Mouse (Mus musculus): Measurements from ENCODE around the gene Arhgap4.

Gene Arhgap4

GRCm38 (mm10) chrX:73914827-73915703 is 6.6 kb downstream of the Arhgap4 start:
- peak; percentile 84 to 93 for DNase-seq

GRCm38 (mm10) chrX:73911588-73911987 is 10.1 kb downstream of the Arhgap4 start:
- peak; percentile 68 to 85 for DNase-seq

DNA sequence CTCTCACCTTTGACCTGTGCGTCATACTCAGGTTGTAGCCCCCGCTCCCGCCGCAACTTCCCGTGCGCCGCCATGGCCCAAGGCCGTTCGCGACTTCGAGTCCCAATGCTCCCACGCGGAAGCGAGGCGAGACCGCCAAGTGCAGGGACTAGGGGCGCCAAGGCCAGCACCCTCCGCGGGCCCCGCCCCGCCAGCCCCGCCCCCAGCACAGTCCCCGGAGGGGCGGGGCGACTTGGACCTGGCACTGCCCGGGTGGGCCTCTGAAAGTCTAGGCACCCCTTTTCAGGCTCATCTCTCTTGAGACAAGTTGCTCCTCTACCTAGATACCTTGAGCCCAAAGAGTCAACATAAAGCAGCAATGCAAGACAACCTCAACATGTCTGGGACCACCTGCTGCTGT is 10.5 kb downstream of the Arhgap4 start:
- DNase-seq, result peak; percentile 78 to 88

DNA sequence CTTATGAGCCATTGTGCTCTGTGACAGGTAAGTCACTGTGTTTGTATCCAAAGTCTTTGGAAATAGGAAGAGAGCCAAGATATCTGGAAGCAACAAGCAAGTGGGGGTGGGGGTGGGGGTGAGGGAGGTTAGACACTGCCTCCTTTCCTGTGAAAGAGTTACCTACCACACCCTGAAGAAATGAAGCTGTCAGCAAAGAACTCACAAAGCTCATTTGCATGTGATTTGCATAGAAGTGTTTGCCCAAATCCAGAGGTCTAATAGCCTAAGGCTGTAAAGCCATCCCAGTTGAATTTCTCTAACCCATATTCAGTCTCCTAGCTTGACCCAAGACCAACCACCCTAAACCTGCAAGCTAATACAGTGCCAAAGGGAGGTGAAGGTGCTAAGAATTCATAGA is 11.2 kb downstream of the Arhgap4 start:
- no peak for DNase-seq

DNA sequence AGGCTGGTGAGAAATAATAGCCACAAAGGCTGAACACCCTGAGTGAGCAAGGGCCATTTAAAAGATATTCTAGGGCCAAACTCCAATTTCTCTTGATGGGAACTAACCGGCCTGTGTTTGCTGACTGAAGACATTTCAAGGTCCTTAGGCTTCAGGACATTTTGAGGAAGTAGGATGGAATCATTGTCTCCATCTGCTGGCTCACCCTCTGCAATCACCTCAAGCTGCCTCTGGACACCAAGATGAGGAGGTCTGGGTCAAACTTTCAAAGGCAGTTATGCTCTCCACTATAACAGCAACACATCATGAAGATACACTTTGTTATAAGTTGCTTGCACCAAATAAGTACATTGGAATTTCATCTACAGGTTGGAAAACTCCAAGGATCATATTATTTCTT is 11.6 kb downstream of the Arhgap4 start:
- DNase-seq, result no peak

DNA sequence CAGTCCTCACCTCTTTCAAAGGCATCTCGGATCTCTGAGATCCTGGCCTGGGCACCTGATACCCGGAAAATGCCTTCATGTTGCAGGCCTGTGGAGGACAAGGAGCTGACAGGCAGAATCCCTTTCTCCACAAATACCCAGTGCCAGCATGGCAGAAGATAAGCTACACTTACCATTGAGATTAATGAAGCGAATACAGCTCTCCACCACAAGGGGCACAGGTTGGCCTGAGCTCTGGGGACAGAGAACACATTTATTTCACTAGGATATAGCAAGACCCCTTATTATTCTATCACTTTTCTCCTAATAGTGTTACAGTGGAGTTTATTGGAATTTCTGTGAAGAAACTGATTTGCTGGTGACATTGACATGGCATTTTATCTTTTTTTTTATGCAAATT is 23.7 kb downstream of the Arhgap4 start:
- no peak for DNase-seq

GRCm38 (mm10) chrX:73895719-73896118 is 26.0 kb downstream of the Arhgap4 start, which contains the start of gene L1cam:
TSS of gene L1cam (minus strand) at chrX:73896105.
- peak; percentile 60 to 64 for DNase-seq

GRCm38 (mm10) chrX:73892833-73893232 is 28.8 kb downstream of the Arhgap4 start:
- DNase-seq, result no peak

DNA sequence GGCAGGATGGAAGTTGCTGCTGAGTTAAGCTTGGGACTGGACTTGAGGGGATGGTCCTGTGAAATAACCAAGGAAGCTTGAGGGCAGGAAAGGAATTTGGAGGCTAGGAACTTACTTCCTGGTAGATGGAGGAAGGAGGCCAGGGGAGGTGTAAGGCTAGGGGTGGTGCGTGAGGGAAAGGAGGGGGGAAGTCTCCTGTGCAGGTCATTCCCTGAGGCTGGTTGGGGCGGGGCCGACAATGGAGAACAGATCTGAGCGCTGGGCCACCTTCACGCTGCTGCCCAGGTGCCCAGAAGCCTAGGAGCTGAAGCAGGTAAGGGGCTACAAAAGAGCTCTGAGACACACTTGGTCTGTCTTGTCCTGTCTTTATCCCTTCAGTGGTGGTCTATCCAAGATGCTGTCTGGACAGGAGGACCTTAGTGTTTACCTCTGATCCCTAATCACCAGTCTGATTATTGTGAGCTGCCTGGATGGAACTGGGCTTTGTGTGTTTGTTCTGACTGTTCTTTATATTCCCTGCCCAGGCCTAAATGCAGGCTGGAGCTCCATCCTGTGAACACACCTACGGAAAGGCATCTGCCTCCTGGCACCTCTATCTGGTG is 30.0 kb downstream of the Arhgap4 start, which contains the start of gene Avpr2:
TSS of gene Avpr2 (plus strand) at position 552 of the 602 bp plus-strand sequence.
- DNase-seq, result no peak

GRCm38 (mm10) chrX:73881463-73881862 is 40.2 kb downstream of the Arhgap4 start:
- no peak for DNase-seq

DNA sequence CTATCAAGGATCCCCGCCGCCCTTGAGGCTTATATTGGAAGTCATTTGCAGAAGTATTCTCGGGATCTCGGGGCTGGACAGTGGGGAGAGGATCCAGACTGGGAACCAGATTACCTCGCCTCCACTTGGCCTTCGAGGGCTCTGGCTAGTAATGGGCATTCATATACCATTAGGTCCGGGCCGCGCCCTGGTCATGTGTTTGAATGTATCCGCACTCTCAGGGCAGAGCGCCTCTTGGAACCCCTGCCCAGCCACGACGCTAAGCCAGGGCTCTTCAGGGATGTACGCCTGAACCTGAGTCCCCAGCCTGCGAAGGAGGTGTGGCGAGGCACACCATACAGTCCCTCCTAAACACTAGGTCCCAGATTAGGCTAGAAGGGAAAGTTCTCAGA is 40.6 kb downstream of the Arhgap4 start:
- DNase-seq, result no peak

DNA sequence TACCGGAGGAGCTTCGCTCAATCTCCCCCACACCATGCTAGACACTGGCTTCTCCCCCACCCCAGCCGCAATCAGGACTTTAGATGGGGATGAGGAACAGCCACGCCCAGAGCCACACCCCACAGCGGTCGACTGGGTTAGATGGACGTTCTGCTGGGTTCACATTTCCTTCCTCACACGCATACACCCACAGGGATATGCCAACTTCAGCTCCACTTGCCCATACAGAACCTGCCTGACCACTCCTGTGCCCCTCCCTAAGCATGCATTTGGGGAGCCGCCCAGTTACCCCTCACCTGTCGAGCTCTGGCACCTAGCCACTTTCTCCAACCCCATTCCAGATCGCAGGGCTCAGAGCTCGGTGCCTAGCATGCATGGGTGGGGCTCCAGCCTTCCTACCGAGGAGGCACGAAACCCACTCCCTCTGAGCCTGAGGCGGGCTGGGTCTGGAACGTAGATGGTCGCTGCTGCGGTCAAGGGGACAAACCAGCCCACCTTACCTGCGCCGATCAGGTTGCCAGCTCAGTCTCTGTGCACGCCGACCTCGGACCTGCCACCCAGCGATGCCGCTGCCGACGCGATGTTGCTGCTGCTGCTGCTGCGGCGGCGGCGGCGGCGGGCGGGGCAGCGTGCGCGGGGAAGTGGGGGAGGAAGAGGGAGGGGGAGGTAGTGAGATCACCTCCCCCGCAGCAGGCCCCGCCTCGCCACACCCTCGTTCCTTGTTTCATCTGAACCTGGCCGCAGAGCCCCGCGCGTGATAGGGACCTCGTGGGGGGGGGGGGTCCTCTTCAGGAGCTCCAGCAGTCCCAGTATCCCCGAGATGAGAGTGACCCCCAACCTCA is 41.3 kb downstream of the Arhgap4 start:
- DNase-seq, result peak; percentile 56 to 69

DNA sequence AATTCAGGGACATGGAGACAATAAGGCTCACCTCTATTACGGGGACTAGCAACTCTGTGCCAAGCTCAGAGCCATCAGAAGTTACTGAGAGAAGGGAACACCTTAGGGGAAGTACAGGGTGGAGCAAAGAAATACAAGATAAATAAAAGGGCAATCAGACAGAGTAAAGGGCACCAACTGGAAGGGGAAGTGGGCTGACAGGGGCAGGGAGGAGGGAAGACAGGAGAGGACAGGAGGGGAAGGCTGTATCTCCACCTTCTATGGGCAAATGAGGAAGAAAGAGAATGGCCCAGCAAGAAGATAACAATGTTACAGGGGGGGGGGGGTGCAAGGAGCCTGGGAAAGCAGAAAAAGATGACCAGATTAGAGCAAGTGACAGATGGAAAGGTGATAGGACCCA is 44.7 kb downstream of the Arhgap4 start:
- no peak for DNase-seq

GRCm38 (mm10) chrX:73875881-73876280 is 45.8 kb downstream of the Arhgap4 start:
- DNase-seq, result no peak

DNA sequence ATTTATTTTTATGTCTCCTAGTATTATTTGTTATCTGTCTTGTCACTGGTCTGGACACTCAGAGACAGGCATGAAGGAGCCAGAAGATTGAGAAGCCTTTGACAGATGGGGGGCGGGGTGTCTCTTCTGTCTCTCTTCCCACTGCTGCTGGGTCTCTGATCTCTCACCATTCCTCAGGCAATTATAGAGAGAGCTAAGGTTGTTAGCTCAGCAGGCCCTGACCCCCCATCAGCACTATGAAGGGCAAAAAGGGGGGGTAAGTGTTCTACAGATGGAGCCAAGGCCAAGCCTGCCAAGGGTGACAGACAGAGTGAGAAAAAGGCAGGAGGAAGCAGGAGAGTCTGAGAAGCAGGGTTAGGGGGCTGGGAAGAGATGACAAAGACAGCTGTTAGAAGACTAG is 49.7 kb downstream of the Arhgap4 start:
- no peak for DNase-seq

DNA sequence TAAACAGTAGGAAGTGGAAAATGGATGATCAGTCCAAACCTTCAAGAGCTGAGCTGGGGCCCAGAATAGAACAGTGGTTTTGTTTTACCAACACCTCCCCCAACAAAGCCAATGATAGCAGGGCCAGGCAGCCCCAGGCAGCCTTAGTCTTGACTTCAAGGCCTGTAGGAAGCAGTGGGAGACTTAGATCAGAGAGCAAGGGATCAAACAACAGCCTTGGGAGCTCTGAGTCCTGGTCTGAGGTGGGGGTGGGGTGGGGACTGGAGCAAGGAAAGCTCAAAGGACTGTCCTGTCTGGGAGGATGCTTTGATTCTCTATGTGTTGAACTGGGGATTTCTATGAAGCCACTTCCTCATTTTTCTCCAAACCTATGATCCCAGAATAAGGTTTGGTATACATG is 50.2 kb downstream of the Arhgap4 start:
- DNase-seq, result no peak

DNA sequence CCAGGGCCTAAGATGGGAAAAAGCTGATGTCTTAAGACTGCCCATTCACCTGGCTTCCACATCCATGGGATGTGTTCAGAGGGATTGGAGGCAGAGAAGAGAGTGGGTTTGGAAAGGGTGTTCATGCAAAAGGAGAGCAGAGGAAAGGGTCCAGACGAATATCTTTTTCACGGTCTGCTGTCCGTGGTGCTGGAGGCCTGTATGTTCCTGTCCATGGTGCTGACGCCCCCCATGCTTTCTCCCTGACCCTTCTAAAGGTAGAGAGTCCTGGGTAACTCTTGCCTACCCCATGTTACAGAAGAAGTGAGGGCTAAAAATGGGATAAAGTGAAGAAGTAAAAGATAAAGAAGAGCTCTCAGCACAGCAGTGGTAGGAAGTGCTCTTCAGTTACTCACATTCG is 52.3 kb downstream of the Arhgap4 start:
- peak; percentile 12 to 34 for DNase-seq

GRCm38 (mm10) chrX:73867852-73868251 is 53.8 kb downstream of the Arhgap4 start:
- no peak for DNase-seq

DNA sequence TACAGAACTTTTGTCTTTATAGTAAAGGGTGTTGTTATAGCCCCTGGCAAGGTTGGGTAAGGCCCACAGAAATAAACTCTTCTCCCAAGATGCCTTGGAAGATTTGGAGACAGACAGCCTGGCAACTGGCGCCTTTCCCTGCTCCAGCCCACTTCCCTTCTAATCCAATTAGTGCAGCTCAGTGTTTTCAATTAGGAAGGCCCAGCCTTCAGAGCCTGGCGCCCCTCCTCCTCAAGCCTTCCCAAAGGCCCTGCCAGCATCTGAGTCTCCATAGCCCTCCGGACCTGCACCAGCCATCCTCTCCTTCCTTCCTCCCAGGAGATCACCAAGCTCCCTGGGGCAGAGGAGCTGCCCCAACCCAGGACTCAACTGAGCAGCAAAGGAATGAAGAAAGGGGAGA is 54.4 kb downstream of the Arhgap4 start:
- no peak for DNase-seq

GRCm38 (mm10) chrX:73864692-73865091 is 57.0 kb downstream of the Arhgap4 start:
- no peak for DNase-seq

DNA sequence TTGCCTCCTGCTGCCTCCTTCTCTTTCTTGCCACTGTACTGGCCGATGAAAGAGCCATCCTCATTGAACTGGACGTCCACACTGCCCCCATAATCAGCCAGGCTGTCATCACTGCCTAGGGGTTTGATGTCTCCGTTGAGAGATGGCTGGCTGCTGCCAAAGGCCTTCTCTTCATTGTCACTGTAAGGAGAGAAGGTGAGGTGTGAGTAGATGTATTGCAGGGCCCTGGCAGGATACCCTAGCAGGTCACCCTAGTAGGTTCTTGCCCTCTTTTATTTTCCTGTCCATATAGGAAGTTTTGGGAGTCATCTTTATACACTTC is 66.6 kb downstream of the Arhgap4 start:
- no peak for DNase-seq

GRCm38 (mm10) chrX:73854326-73855086 is 67.2 kb downstream of the Arhgap4 start:
- DNase-seq, result no peak

Measured in thymus, postnatal 36 days (tissue).